Mouse (Mus musculus) lung, postnatal 4 days (tissue): ENCODE data around the gene Tlr5.

Source experiments
- DNase-seq, 2 experiments: peaks; one replicate each; pipeline ENCODE4 v3.0.0; 2021

Tlr5 gene

DNA sequence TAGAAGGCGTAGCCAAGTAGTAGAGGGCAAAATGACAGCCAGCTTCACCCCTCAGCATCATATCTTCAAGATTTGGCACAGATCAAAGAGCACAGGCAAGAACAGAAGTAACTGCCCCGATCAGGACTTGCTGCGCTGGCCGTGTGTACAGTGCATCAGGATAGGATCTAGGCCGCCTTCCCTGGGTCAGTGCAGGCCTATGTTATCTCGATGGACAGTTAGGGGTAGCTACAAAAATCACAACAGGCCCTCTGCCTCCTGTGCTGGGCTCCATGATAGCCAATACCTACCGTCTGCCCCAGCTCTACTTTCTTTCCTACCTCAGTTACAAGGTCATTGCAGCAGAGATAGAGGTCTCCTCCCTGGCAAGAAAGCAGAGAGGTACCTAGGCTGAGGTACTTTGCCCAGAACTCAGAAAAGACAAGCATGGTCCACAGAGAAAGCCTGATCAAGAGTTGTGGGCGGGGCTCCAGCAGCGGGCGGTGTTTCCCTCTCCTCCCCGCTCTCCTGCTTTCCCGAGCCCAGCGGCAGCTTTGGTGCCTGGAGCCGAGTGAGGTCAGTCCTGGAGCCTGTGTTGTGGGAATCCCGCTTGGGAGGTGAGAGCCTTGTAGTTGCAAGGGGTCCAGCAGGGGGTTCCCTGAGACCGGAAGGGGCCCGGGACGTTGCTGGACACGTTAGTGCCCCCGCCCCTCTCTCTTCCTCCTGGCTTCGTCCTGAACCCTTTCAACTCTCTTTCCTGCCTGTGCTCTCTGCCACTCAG is at the start of gene Tlr5:
Gene Tlr5 (plus strand): TSS at position 502 of the 760 bp plus-strand sequence.
- peak; percentile 71 to 75 for DNase-seq

DNA sequence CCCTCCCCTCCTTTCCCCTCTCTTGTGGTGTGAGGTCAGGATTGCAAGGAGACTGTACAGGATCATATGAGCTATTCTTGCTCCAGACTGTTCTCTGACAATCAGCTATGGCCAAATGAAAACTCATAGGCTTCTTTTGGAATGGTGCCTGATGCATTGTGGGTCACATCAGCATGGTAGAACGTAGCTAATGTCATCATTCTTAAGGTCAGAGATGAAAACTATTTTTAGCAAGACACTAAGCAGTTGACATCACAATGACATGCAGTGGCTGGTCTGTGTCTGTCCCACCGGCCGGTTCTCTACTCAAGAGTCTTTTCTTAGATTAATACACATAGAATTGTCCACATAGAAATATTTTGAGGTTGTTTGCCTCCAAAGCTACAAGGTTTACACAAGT is 48.9 kb upstream of the Tlr5 start:
- DNase-seq: no peak

DNA sequence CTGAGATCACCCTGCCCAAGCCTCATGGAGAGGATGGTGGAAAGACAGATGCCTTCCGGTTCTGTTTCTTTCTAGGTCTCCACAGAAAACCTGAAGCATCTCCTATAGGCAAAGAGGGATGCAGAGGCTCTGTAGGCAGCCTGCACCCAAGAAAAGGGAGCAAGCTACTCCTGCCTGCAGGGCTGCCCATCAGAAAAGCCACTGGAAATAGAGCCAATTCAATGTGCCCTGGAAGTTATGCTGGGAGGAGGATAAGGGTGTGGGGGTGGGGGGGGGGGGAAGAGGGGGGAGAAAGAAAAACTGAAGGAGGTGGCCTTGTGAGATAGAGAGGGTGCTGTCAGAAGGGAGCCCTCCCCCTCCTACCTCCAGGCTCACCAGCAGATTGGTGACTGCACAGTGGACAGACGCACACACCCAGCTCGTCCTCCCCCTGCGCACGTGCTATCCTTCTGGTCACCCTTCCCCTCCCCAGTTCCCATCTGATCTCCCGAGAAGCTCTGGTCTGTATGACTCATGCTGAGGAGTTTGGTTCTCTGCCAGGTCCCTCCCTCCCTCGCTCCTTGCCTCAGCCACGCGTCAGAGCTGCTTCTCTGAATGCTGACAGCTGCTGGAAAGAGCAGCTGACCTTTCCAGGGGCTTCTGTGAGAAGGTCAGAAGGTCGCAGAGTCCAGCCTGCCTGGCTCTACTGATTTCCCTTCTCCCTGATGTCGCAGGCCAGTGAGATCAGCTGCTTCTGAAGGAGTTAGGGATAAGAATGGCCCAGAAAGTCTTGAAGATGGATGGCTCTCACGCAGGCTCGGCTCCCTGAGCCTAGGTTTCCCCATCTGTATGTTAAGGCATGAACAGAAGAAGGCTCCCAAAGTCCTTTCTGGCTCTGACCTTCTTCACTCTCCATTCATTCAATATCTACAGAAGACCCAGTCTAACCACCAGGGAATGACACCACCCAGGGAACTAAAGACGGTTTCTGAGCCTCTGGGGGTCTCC is 46.2 kb upstream of the Tlr5 start:
- peak; percentile 94 for DNase-seq

DNA sequence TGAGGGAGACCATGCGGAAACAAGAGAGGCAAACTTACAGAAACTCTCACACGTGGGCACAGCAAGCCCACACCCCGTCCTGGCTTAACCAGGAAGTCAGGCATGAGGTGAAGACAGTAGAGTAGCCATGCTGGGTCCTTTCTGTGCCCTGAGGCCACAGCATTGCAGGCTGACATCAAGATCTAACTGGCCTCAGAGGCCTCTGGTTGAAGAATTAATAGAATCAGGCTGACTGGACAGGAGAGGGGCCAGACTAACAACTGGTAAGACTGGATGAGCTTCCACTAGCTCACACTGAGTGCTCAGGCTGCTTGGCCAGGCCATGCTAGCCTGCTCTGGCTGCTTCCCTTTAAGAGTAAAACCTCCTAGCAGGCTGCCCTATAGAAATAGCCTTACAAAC is 45.5 kb upstream of the Tlr5 start:
- DNase-seq: no peak

DNA sequence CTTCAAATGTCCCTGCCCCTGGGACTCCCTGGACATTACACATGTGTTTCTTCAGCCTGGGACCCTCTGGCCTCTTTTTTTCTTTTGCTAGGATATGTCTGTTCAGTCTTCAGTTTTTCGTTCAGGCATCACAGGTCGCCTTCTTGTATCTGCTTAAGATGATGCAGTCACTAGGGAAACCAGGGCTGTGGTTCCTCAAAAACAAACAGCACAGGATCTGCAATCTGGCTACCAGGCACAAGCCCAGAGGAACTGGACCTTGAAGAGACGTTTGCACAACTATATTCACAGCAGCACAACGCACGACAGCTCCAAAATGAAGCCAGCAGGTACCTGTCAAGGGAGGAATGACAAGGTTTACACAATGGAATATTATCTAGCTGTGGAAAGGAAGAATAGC is 45.0 kb upstream of the Tlr5 start:
- DNase-seq: no peak

DNA sequence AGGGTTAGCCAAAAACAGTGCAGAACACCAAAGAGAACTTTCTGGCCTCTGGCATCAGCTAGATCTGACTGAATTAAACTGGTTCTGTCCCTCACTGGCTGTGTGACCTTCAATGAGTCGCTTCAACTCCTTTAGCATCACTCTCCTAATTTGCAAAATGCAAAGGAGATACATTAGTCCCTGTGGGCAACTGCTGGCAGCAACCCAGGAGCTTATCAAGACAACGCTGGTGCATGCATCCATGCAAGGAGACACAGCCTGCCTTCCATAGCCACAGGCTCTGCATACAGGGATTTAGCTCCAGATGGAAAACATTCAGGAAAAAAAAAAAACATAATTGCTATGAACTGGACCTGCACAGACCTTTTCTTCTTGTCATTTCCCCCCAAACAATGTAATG is 42.0 kb upstream of the Tlr5 start:
- no peak for DNase-seq

DNA sequence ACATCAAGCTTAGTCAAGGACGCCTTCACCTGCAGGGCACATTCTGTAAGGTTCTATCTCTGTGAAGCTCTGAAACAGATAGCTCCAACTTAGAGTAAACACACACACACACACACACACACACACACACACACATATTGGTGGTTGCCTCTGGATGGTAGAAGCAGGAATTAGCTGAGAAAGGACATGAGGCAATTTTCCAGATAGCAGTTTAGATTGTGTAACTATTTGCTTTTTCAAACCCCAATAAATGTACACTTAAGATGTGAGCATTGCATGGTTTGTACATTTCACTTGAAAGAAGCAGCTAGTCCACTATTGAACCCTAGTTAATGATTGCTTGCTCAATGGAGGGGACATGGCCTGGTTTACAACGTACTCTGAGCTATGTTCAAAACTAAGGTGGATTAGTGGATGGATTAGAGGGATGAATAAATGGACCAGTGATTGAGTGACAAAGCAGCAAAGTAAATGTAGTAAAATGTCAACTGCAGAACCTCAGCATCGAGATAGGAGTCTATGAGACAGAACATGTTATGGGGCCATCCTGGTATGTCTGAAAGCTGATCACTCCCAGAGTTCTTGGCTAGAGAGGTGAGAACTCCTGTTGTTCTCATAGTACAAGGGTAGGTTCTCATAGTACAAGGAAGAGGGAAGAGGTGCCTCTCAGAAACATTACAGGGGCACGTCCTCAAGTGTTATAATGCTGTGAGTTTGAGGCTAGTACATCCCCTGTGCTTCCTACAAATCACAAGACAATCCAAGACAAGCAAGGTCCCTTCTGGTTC is 40.3 kb upstream of the Tlr5 start:
- DNase-seq: no peak

DNA sequence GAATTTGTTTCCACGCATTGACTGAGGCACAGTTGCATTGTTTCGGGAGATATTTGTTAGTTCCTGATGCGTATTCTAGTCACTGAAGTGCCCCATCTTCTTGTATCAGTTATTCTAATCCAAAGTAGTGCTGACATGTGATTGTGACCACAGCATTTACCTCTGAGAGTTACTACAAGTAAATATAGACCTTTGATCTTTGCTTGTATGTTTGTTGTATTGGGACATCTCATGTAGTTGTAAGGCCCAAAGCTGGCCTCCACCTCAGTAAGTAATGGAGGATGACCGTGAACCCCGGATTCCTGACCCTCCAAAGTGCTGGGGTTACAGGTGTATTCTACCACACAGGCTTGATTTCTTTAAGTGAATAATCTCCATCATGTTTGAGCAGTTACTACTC is 38.4 kb upstream of the Tlr5 start:
- no peak for DNase-seq

DNA sequence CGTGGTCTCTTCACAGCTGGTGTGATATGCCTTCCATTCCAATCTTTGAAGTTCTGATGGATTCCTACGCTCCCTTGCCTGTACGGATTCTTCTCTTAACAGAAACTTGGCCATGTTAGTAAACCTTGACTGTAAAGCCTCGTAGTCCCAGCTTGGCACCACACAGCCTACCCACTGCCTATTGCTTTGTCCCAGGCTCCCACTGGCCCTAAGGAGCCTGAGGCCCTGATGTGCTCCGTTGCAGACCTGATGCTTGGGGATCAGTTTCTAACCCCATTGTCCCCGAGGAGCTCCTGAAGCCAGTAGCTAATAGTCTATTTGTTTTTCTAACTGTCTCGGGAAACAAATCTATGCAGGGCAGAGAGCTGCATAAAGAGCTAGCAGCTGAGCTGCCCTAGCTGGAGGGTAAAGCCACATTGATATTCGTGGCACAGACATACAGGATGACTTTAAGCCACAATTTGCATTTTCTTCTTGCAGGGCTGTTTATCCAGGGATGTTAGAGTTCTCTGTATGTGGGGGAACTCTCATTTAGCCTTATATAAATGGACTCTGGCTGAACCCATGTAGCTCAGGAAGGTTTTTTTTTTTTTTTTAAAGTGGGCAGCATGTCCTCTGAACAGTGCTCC is 35.8 kb upstream of the Tlr5 start:
- DNase-seq: no peak

DNA sequence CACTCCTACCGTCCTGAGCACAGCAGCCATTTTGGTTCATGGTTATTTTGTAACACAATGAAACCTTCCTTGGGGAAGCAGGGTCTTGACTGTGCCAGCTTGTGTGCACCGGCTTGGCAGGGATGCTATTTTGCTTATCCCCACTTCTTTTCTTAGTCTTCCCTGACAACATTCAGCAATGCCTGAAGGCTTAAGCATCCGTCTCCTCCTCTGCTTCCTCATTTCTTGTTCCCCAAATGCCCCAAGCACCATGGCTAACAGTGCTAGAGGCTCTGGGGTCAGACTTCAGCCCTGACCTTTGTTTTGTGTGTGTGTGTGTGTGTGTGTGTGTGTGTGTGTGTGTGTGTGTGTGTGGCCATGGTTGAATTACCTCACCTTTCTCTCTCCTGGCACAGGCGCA is 31.8 kb upstream of the Tlr5 start:
- DNase-seq: no peak

DNA sequence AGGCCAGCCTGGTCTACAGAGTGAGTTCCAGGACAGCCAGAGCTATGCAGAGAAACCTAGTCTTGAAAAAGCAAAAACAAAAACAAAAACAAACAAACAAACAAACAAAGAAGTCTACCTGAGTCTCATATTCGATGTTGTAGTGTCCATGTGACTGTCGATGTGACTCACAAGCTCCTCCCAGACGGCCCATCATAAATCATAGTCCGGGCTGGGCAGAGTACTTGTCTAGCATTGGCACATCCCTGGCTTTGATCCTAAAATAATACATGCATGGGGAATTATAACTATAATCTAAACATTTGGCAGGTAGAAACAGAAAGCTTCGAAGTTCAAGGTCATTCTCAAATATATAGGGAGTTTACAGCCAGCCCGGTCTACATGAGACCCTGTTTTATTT is 28.1 kb upstream of the Tlr5 start:
- no peak for DNase-seq

DNA sequence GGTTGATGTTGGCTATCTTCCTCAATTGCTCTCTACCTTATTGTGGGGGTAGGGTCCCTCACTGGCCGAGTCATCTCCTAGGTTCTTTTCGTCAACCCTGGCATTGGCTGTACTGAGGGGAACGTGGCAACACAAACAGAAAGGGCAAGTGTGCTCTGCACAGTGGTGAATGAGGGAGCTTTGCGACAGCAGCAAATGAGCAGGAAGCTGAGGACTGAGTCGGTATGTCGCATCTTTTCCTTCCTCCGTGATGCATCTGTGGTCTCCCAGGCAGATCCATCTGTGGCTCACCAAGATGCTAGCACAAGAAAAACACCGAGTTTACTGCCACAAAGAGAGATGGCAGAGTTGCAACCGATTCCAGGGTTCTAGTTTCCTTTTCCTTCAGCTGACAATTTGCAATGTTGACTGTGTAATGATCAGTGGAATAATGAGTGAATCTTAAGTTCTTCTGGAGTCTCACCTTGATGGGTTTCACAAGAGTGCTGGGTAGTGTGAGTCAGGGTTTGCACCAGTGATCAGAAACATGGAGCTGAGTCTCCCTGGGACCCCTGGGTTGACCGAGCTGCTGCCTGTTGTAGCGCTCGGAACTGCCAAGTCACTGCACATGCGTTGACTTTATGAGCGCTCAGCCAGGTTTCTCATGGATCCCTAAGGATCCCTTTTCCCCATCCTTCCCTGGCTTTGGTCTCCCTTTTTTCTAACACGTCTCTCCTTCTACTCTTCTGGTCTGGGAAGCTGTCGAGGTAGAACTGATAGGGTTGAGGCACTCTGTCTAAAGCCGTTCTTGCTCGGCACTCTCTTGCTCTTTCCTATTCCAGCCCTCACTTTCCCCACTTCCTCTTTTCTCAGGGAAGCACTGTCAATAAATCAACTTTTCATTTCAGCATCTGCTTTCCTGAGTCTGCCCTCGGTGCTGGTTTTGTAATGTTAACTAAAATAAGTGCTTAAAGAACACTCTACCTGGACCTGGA is 26.4 kb upstream of the Tlr5 start:
- DNase-seq: no peak

DNA sequence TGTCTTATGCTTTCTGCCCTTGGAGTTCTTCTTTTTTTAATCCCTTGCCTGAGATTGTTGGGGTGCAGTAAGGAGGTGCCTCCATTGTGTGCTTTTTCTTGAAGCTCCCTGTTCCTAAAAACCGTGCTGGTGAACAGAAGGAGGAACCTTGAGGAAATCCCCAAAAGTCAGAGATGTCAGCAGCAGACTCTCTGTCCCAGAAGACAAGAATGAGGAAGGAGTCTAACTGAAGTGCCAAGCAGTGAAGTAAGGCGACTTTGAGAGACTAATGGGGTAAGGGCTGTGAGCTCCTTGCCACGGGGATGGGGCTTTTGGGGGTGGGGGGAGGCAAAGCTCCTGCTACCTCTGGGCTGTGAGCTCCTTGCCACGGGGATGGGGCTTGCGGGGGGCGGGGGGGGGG is 19.1 kb upstream of the Tlr5 start:
- DNase-seq: no peak

DNA sequence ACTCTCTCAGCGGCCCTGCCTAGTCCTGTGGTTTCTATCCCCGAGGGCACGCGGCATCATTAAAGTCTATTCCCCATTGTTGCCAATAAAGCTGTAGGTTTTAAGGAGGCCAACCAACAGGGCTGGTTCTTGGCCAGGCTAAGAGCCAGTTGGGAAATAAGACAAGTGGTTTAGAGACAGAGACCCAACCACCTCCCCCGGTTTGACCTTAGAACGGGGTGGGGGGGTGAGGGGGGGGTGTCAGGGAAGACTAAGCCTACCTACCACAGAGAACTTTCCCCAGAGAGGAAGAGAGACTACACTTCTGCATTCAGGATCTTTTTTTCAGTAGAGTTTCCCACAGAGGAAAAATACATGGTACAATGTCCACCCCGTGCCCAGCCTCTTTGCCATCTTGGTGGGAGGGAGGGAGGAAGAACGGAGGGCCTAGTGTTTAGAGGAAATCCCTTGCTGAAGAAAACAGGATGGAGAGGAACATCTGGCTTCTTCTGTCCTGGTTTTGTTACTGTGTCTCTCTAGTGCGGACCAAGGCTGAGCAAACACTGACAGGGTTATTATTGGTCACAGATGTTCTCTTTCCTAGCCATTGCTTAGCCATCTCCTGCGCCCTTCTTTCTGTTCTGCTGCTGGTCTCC is 17.0 kb upstream of the Tlr5 start:
- DNase-seq: no peak

DNA sequence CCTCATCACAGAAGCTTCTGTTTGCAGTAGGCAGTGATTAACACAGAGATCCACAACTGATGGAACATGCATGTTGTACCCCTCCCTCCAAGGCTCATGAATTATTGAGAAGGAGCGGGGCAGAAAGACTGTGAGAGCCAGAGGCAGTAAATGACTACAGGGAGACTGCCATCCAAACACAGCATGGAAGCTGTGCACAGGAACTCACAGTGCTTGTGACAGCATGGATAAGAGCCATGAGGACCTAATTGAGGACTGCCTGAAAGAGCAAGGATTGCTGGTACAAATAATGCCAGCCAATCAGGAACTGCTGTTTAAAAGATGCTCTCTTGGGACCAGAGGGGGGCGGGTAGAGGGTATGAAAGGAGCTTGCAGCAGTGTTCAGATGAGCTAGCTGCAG is 12.7 kb upstream of the Tlr5 start:
- no peak for DNase-seq

DNA sequence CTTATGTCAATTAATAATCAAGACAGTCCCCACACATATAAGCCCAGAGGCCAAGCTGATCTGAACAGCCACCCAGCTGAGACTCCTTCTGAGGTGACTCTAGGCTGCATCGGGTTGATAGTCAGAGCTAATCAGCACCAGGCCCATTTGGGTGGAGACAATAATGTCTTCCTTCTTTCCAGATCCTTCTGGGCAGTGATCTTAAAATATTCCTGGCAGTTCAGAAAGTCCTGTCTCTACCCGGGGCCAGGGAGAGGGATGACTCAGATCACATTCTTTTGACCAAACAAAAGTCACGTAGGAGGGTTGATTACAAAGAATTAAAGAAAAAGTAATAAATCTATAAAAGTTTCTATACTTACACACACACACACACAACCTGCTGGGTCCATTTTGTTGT is 10.7 kb upstream of the Tlr5 start:
- no peak for DNase-seq

DNA sequence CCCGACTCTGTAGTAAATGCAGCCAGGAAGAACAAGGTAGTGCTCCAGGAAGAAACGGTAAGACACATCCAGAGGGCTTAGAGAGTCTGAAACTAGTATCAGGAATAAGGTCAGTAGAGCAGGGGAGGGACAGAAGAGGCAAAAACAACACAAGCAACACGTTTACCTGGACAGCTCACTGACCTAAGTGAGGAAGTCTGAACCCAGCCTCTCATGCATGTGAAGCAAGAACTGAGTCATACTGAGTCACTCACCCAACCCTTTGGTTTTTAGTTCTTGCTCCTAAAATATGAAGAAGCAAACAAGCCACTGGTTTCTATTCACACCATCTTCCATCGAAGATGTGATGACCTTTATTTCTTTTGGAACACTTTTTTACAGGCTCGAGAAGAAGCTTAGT is 9.9 kb upstream of the Tlr5 start:
- no peak for DNase-seq

DNA sequence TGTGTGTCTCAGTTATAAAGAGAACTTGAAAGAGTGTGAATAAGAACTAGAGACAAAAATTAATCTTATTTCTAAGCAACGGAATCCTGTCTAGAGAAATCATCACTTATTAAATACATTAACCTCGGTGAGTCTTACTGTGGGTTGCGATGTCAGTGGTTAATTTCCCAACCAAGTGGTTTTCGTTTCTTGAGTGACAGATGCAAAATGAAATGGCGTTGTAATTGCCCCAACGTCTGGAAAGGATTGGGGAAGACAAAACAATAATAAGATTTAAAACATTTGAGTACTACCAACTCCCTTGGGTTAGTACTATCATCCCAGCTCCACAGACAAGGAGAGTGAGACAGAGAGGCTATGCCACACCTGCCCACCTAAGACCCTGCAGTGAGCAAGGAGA is 9.0 kb upstream of the Tlr5 start:
- DNase-seq: no peak

DNA sequence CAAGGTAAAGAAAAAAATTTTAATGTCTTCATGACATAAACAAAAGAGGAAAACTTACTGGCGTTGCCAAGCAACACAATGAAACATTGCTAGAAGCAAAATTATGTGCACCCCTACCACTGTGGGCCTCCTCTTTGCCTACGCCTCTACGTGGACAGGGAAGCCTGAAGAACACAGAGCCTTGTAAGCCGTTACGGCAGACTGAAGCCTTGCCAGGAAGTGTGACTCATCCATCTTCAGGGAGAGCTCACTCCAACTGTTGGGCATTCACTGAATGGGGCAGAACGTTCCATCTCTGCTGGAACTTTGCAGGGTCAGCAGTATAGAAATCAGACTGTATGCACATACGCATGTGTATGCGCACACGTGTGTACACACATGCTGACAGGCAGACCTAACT is 3.3 kb upstream of the Tlr5 start:
- peak; percentile 41 to 47 for DNase-seq

DNA sequence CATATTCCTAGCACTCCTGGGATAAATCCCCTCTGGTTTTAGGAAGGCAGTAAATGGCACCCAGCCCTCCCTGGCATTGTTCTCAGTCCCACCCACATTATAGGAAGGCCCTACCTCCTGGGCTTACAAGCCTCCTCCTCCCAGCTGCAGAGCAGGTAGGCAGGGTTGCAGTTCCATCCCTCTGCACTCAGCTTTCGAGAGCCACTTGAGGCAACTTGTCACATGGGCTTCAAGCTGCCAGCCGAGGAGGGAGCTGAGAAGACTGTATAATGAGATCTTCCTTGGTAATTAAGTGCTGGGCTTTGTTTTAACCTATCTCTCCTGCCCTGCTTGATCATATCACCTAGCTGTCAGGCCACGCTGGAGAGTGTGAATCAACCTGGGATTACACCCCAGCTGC is 1.4 kb upstream of the Tlr5 start:
- DNase-seq: peak; percentile 43 to 54

DNA sequence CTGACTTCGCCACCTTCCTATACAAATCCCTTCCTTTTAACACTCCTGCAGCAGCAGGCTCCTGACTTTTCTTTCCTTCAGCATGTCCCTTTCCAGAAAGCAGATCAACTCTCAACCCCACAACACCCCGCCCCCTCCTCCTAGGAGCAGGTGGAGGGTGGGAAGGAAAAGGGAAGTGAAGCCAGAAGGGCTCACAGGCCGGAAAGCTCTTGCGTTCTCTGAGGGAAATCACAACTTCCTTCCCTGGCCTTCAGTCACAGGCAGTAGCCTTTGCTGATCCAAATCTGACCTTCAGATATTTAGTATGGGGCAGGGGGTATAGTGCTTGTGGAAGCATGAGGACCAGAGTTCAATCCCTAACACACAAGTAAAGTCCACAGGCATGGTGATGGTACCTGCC is 921 bp upstream of the Tlr5 start:
- DNase-seq: peak; percentile 33 to 35
